Mouse (Mus musculus): Measurements from ENCODE around the gene 1810009A15Rik.

DNA sequence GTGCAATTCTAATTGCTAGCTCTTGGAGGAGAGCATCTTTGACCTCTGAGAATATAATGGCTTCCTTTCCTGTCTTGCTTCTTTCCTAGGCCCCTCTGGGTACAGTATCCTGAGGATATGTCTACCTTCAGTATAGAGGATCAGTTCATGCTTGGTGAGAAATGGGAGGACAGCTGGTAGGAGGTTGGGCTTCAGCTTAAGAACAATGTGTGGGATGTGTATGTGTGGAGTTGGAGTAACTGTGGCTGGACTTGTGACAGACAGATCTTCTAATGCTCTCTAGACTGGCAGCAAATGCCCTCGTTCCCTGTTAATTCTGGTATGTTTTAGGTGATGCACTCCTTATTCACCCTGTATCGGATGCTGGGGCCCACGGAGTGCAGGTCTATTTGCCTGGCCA lies 25.6 kb downstream of the 1810009A15Rik start:
- no peak for TF ChIP-seq CTCF (IDR thresholded peaks at IDR 0.05; ENCODE audit: low read depth)
- TF ChIP-seq EP300 (IDR thresholded peaks at IDR 0.05; ENCODE audit: low read depth): no peak
